Mouse (Mus musculus) liver, adult 2 months (tissue): ENCODE data around the gene Ptprd.

ENCODE experiments used
- CTCF ChIP-seq: fragments of 200-500 bp; IDR thresholded peaks from 2 replicates; pipeline ENCODE4 v1.5.1; 2011; ENCODE audit warnings: low read depth, low read length, control low read depth
- POLR2A ChIP-seq: fragments of 200-500 bp; IDR thresholded peaks from 2 replicates; pipeline ENCODE4 v1.6.1; 2011; ENCODE audit warnings: low read length, control low read depth; ENCODE audit not compliant: insufficient read depth; ENCODE audit errors: extremely low read depth

DNA sequence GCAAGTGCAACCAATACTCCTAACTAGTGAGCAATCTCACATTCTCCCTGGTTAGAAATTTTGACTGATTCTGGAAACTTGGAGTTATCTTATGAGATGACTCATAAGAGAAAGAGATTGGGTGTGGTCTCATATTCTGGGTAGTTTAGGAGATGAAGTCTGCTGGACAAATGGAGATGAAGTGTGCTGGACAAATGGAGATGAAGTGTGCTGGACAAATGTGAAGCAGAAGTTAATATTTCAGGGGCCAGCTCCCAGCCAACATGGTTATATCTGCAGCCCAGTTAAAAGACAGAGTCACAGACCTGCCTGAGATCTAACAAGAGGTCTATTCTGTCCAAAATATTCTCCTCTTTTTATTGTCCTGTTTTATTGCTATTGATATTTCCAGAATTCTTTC, 1645.8 kb downstream of the Ptprd start:
- TF ChIP-seq CTCF = no peak
- TF ChIP-seq POLR2A = no peak
